In the genomic region with DNA sequence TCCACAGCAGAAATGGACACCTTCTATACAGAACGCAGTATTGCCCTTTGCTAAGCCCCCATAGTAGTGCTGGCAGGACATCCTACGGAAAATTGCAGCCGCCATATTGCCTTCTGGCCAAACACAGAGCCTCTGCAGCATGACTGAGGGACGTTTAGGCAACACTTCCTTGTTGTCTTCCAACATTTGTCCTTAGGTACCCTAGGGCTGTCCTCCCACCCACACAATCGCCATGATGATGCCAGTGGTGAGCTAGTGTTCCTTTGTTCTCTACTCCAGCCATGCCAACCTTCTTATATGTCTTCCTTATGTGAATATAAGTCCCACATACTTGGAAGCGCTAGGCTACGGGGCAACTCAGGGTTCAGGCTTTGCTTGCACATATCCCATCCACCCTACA, we compare ENCODE assay signal across 17 mouse cellular contexts.
DNase-seq lines count a peak whose midpoint lies in the region.
"Had no signal": no experiment of that assay in that cellular context is flagged by ENCODE, and none has a peak within 500 bp of the region (broad histone marks: within the 10 kb centered on the region; RNA-seq: fewer than 3 reads in every experiment).

No protein-coding gene starts in this region.

- no peak overlapping the region for H3K4me3 ChIP-seq in midbrain, embryonic 10.5 days

- no peaks in the 10 kb centered on the region for H3K9me3 ChIP-seq in midbrain, embryonic 10.5 days (replicated peaks)
- H3K9me3 ChIP-seq: G1E had no signal

- no peaks in the 10 kb centered on the region for H3K4me1 ChIP-seq in midbrain, embryonic 10.5 days

- peak; percentile 54 for DNase-seq in fat pad, adult 2 months (ENCODE audit: extremely low read depth, low read depth, low spot score)
- DNase-seq in gonadal fat pad, adult 2 months (ENCODE audit: low read depth): peak; percentile 69
- no peak for DNase-seq in midbrain, embryonic 10.5 days (ENCODE audit: low spot score)
- no peak for DNase-seq in gastrocnemius, postnatal 36 days
- DNase-seq: adrenal gland, adult 2 months; adrenal gland, adult 8-10 months; adrenal gland, postnatal 10 days; adrenal gland, postnatal 14 days; adrenal gland, postnatal 25 days; adrenal gland, postnatal 36 days; B cell, adult 2 months; cerebellum, adult 11 months; cerebellum, adult 11-12 months; cerebellum, adult 18-20 months had no signal

- no peaks in the 10 kb centered on the region for H3K27me3 ChIP-seq in midbrain, embryonic 10.5 days (ENCODE audit: low read depth, poor library complexity, severe bottlenecking)
- H3K27me3 ChIP-seq: CH12.LX, Patski had no signal

- no peak overlapping the region for H3K27ac ChIP-seq in midbrain, embryonic 10.5 days (replicated peaks)

- intact Hi-C loops in gastrocnemius, postnatal 36 days (cut with DNase I): no loop called here

- H3K36me3 ChIP-seq in midbrain, embryonic 10.5 days: no peaks in the 10 kb centered on the region
- H3K36me3 ChIP-seq: G1E had no signal

- 92% methylated on average over 7 of the region's 7 CpGs for WGBS in midbrain, embryonic 10.5 days

Comparison
In these comparisons a context has a peak if more than half of its experiments do, and no peak if none do; other contexts are left out.
1. DNase-seq: peak in fat pad, adult 2 months (single experiment) and gonadal fat pad, adult 2 months (single experiment); none in midbrain, embryonic 10.5 days (single experiment) and gastrocnemius, postnatal 36 days (0 of 2).